Mouse (Mus musculus): ENCODE results near the gene Cacna1c.

- TF ChIP-seq EP300 (IDR thresholded peaks at IDR 0.05; ENCODE audit: low read depth) (peak; percentile 93), CTCF (IDR thresholded peaks at IDR 0.05; ENCODE audit: low read depth) (no peak)
Measured at GRCm38 (mm10) chr6:118758290-118758907, 437.8 kb downstream of the Cacna1c start.

Data from liver, postnatal 0 days (tissue).